Mouse (Mus musculus): ENCODE measurements around the gene Dmpk. TPM values are rescaled to one million over a fixed set of nuclear protein-coding genes. Genes with fewer than 3 reads are reported as not detected.

Dmpk gene
- 3.8 TPM for total RNA-seq (2023)

GRCm38 (mm10) chr7:19083701-19084100 lies at the start of gene Dmpk:
TSS of gene Dmpk (plus strand) at chr7:19083849.

GRCm38 (mm10) chr7:19054047-19054776 lies 29.4 kb upstream of the Dmpk start, which contains the start of gene Rsph6a:
TSS of gene Rsph6a (plus strand) at chr7:19054690.

DNA sequence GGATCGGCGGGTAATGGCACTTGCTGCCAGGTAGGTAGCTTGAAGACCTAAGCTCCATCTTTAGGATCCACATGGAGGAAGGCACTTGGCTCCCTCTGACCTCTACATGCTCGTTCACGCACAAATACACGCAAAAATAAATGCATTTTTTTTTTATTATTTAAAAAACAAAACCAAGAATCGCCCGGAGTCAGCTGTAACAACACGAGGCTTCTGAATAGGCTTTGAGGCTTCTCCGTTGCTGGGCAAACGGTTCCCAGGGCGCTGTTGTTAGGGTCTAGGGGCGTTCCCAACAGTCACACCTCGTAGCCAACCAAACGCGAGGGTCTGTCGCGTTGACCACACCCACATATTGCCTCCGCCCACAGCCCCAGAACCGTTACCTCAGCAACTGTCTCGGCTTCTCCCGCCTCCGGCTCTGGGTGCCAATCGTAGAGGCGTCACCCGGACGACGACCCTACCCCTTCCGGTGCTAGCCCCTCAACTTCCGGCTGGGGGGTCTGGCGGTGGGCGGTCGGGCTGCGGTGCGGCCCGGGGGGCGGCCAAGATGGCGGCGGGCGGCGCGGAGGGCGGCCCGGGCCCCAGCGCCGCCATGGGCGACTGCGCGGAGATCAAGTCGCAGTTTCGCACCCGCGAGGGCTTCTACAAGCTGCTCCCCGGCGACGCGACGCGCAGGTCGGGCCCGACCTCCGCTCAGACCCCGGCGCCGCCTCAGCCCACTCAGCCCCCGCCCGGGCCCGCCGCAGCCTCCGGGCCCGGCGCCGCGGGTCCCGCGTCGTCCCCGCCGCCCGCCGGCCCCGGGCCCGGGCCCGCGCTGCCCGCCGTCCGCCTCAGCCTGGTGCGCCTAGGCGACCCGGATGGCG lies 7.7 kb upstream of the Dmpk start, which contains the start of gene Dmwd:
TSS of gene Dmwd (plus strand) at position 505 of the 863 bp plus-strand sequence.

DNA sequence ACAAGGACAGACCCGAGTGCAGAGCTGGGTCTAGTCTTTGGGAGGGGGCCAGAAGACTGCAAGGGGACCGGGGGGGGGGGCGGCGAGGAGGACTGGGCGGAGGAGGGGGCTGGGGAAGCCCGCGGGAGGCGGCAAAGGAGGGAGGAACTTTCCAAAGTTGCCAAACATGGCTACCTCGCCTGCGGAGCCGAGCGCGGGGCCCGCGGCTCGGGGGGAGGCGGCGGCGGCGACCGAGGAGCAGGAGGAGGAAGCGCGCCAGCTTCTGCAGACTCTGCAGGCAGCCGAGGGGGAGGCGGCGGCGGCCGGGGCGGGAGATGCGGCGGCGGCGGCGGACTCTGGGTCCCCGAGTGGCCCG lies 10.8 kb downstream of the Dmpk start, which contains the start of gene Six5:
TSS of gene Six5 (plus strand) at position 124 of the 355 bp plus-strand sequence.

DNA sequence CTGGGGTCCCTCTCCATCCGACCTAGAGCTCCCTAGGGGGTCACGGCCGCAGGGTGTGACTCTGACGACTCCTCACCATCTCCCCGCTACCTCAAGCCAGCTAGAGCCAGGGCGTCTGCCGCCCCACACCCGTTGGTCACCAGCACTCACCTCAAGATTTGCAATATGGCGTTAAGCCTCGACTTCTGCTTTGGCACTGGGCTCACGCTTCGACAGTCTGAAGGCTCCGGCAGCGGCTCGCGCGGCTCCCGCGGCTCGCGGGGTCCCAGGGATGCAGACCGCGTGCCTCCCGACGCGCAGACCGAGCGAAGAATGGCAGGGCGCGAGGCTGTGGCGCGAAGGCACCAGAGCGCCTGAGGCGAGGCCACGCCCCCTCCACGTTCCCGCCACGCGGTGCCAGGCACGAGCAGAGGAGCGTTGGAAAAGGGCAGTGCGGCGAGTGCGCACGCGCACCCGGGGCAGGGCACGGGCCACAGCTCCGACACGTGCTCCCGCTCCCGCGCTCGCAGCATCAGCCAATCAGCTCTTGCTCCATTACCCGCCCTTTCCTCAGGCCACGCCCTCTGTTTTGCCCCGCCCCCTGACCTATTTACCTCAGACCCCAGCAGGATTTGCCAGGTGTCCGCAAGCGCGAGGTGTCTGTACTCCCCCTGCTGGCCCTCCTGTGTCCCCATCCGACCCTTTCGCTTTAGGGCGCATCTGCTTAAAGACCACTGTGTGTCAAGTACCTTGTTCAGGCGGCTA lies 34.6 kb downstream of the Dmpk start, which contains the start of gene Gm4969:
TSS of gene Gm4969 (minus strand) at position 341 of the 744 bp plus-strand sequence.

GRCm38 (mm10) chr7:19119631-19120429 lies 36.2 kb downstream of the Dmpk start, which contains the start of gene Fbxo46:
TSS of gene Fbxo46 (plus strand) at chr7:19119859.

Other genes with a start within 250 kb of the Dmpk start
- not detected for gene Mill2, start 243.9 kb upstream of the Dmpk start, total RNA-seq (2023)
- 9.5 TPM for gene Pglyrp1, start 212.5 kb upstream of the Dmpk start, total RNA-seq (2023)
- gene Ccdc61, start 173.4 kb upstream of the Dmpk start, total RNA-seq (2023): 17.1 TPM
- not detected for gene Nova2, start 158.0 kb upstream of the Dmpk start, total RNA-seq (2023)
- gene Nanos2, start 96.4 kb upstream of the Dmpk start, total RNA-seq (2023): not detected
- gene Mypop, start 92.6 kb upstream of the Dmpk start, total RNA-seq (2023): 0.67 TPM
- 25.1 TPM for gene Irf2bp1, start 79.8 kb upstream of the Dmpk start, total RNA-seq (2023)
- not detected for gene Foxa3, start 60.3 kb upstream of the Dmpk start, total RNA-seq (2023)
- gene Sympk, start 59.5 kb upstream of the Dmpk start, total RNA-seq (2023): 90.4 TPM
- not detected for gene Rsph6a, start 29.2 kb upstream of the Dmpk start, total RNA-seq (2023)
- gene Dmwd, start 7.6 kb upstream of the Dmpk start, total RNA-seq (2023): 1.1 TPM
- gene Six5, start 10.7 kb downstream of the Dmpk start, total RNA-seq (2023): not detected
- gene Gm4969, start 34.5 kb downstream of the Dmpk start, total RNA-seq (2023): not detected
- 15.4 TPM for gene Fbxo46, start 36.0 kb downstream of the Dmpk start, total RNA-seq (2023)
- gene Qpctl, start 65.4 kb downstream of the Dmpk start, total RNA-seq (2023): 12.2 TPM
- 62.7 TPM for gene Snrpd2, start 65.9 kb downstream of the Dmpk start, total RNA-seq (2023)
- not detected for gene Gipr, start 82.3 kb downstream of the Dmpk start, total RNA-seq (2023)
- gene Eml2, start 92.6 kb downstream of the Dmpk start, total RNA-seq (2023): 16.0 TPM
- not detected for gene Gpr4, start 128.7 kb downstream of the Dmpk start, total RNA-seq (2023)
- 42.1 TPM for gene Opa3, start 144.5 kb downstream of the Dmpk start, total RNA-seq (2023)
- gene Vasp, start 188.0 kb downstream of the Dmpk start, total RNA-seq (2023): 262 TPM
- gene Ppm1n, start 196.2 kb downstream of the Dmpk start, total RNA-seq (2023): 0.76 TPM
- gene Rtn2, start 198.8 kb downstream of the Dmpk start, total RNA-seq (2023): not detected
- 701 TPM for gene Fosb, start 226.2 kb downstream of the Dmpk start, total RNA-seq (2023)